Mouse (Mus musculus) CH12.LX (cell line): ENCODE data around the gene Zmynd8. TPM values are rescaled to one million over a fixed set of nuclear protein-coding genes. Genes with fewer than 3 reads are reported as not detected.

ENCODE experiments used
- DNase-seq: peaks from one replicate; pipeline ENCODE4 v3.0.0-alpha.2; 2013; ENCODE audit errors: extremely low read depth
- H3K27ac ChIP-seq: 2 replicates; pipeline ENCODE4 v1.5.1; 2012; ENCODE audit warnings: low read depth, mild to moderate bottlenecking, control low read depth, moderate library complexity; ENCODE audit not compliant: insufficient read depth
- H3K27me3 ChIP-seq: replicated peaks from 2 replicates; pipeline ENCODE3; 2012; ENCODE audit warnings: inconsistent platforms
- H3K36me3 ChIP-seq, 2 experiments: replicated peaks in 1 of 2; 2 replicates each; pipeline versions ENCODE3 to v1.6.1; 2012; ENCODE audit warnings: inconsistent platforms in 1 of 2, low read length in 1 of 2, mild to moderate bottlenecking in 1 of 2, mixed read lengths in 1 of 2, moderate library complexity in 1 of 2; ENCODE audit not compliant: control insufficient read depth in 1 of 2, insufficient read depth in 1 of 2
- H3K4me1 ChIP-seq, 2 experiments: 2 replicates each; pipeline ENCODE4 v1.6.1; 2012; ENCODE audit warnings: inconsistent platforms in 1 of 2, moderate library complexity in 1 of 2; ENCODE audit not compliant: insufficient read depth in 2 of 2, control insufficient read depth in 1 of 2
- H3K4me2 ChIP-seq: 2 replicates; pipeline ENCODE4 v1.6.1; 2012; ENCODE audit warnings: low read depth, mild to moderate bottlenecking, control low read depth; ENCODE audit not compliant: poor library complexity, insufficient read depth, severe bottlenecking
- H3K4me3 ChIP-seq, 3 experiments: fragments of 150-350 bp in 1 of 3; sonication (generic) in 1 of 3; replicated peaks in 1 of 3; 2 replicates each; pipeline versions ENCODE3 to v1.5.1; 2011 to 2012; ENCODE audit warnings: low read depth in 2 of 3, low read length in 2 of 3, mild to moderate bottlenecking in 2 of 3, moderate library complexity in 2 of 3, control low read depth in 1 of 3, improper control_type of control experiment in 1 of 3, inconsistent platforms in 1 of 3, mixed read lengths in 1 of 3; ENCODE audit not compliant: poor library complexity in 1 of 3
- H3K79me2 ChIP-seq: replicated peaks from 2 replicates; pipeline ENCODE4 v1.6.1; 2012; ENCODE audit warnings: mild to moderate bottlenecking, moderate library complexity; ENCODE audit not compliant: control insufficient read depth, poor library complexity, insufficient read depth, severe bottlenecking; ENCODE audit errors: extremely low read depth
- H3K9ac ChIP-seq: 2 replicates; pipeline ENCODE4 v1.6.1; 2012; ENCODE audit warnings: low read depth, mild to moderate bottlenecking, control low read depth, moderate library complexity; ENCODE audit not compliant: insufficient read depth
- H3K9me3 ChIP-seq: replicated peaks from 2 replicates; pipeline ENCODE3; 2012; ENCODE audit warnings: low read length, inconsistent platforms, mixed read lengths
- CHD1 ChIP-seq: IDR thresholded peaks from 2 replicates; pipeline ENCODE4 v1.6.1; 2012; ENCODE audit warnings: low read depth, low read length, improper control_type of control experiment, inconsistent platforms
- ELF1 ChIP-seq: IDR thresholded peaks from 2 replicates; pipeline ENCODE4 v1.6.1; 2014; ENCODE audit warnings: low read depth, mild to moderate bottlenecking, inconsistent platforms, low read length, improper control_type of control experiment
- GABPA ChIP-seq: IDR thresholded peaks from 2 replicates; pipeline ENCODE4 v1.6.1; 2012; ENCODE audit warnings: low read depth, low read length, improper control_type of control experiment, inconsistent platforms; ENCODE audit not compliant: insufficient replicate concordance
- MAFK ChIP-seq: IDR thresholded peaks from 2 replicates; pipeline ENCODE4 v1.6.1; 2011; ENCODE audit warnings: low read length, improper control_type of control experiment; ENCODE audit not compliant: insufficient replicate concordance
- MAZ ChIP-seq: IDR thresholded peaks from 2 replicates; pipeline ENCODE4 v1.6.1; 2012; ENCODE audit warnings: low read depth, mild to moderate bottlenecking, inconsistent platforms, low read length, improper control_type of control experiment, moderate library complexity
- MEF2A ChIP-seq: IDR thresholded peaks from 2 replicates; pipeline ENCODE4 v1.6.1; 2014; ENCODE audit warnings: low read depth, mild to moderate bottlenecking, inconsistent platforms, low read length, improper control_type of control experiment, borderline replicate concordance
- MXI1 ChIP-seq: IDR thresholded peaks from 2 replicates; pipeline ENCODE4 v1.6.1; 2011; ENCODE audit warnings: mild to moderate bottlenecking, low read depth, low read length, improper control_type of control experiment
- POLR2A ChIP-seq: IDR thresholded peaks from 2 replicates; pipeline ENCODE4 v1.6.1; 2011; ENCODE audit warnings: low read depth, mild to moderate bottlenecking, improper control_type of control experiment, low read length
- RAD21 ChIP-seq: IDR thresholded peaks from 2 replicates; pipeline ENCODE4 v1.6.1; 2011; ENCODE audit warnings: low read depth, mild to moderate bottlenecking, low read length, improper control_type of control experiment, moderate library complexity
- TBP ChIP-seq: conservative IDR thresholded peaks from 2 replicates; pipeline ENCODE4 v1.6.1; 2011; ENCODE audit warnings: low read depth, low read length, improper control_type of control experiment
- TCF12 ChIP-seq: IDR thresholded peaks from 2 replicates; pipeline ENCODE4 v1.6.1; 2014; ENCODE audit warnings: low read depth, mild to moderate bottlenecking, inconsistent platforms, low read length, improper control_type of control experiment
- USF2 ChIP-seq: conservative IDR thresholded peaks from 2 replicates; pipeline ENCODE4 v1.6.1; 2011; ENCODE audit warnings: low read depth, low read length, improper control_type of control experiment
- ZMIZ1 ChIP-seq: IDR thresholded peaks from 2 replicates; pipeline ENCODE4 v1.6.1; 2012; ENCODE audit warnings: low read depth, mild to moderate bottlenecking, inconsistent platforms, low read length, improper control_type of control experiment
- ZNF384 ChIP-seq: IDR thresholded peaks from 2 replicates; pipeline ENCODE4 v1.6.1; 2012; ENCODE audit warnings: low read depth, low read length, improper control_type of control experiment, inconsistent platforms
- dilution Hi-C: fragments of 300-500 bp; cut with MboI; formaldehyde crosslinking; loops from 2 replicates; pipeline ENCODE4 v1.14.3; 2020; ENCODE audit warnings: low sequenced_read_pairs; ENCODE audit not compliant: extremely low pct_unique_long_range_greater_than_20kb, extremely low pct_ligation_motif_present
- in situ Hi-C: fragments of 300-500 bp; cut with MboI; formaldehyde crosslinking; loops from 3 replicates; pipeline ENCODE4 v1.14.3; 2019; ENCODE audit warnings: low sequenced_read_pairs, low pct_ligation_motif_present, low pct_unique_long_range_greater_than_20kb, mixed read lengths
- polyA plus RNA-seq: library from polyadenylated mRNA; unstranded; fragments of >175 nt; gene quantifications from 2 replicates; pipeline ENCODE4 v1.2.1, GENCODE M21; 2012; ENCODE audit warnings: low read depth; ENCODE audit not compliant: insufficient read length
- total RNA-seq, 2 experiments: library from RNA; depleted of rRNA; stranded (reverse); fragments of 300-350 nt in 1 of 2; fragments of >200 nt in 1 of 2; gene quantifications; 2 replicates each; pipeline ENCODE4 v1.2.3; 2012 to 2014

Gene Zmynd8
- total and polyA plus RNA-seq, 3 experiments: 33.6 to 84.5 (median 35.1) TPM

DNA sequence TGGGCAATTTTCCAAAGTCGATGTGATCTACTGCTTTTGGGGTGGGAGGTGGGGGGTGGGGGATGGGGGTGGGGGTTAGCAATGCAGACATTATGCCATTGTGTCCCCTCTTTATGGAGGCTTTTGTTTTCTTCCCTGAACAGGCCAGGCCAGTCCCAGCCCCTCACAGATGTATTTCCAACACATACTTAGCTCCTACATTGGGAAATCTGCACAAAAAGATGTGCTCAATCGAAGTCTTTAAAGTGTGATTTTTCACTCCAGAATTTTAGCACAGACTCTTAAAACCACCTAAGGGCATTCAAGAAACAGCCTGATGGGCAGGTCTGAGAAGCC is 59.5 kb downstream of the Zmynd8 start:
- TF ChIP-seq TBP (no peak), ELF1 (no peak), MAZ (no peak), MEF2A (no peak), TCF12 (no peak), MXI1 (no peak), GABPA (no peak), CHD1 (no peak), USF2 (no peak)
- Histone ChIP-seq H3K36me3 (peaks cover 94 to 98% of the 10 kb centered on the region in 2 experiments), H3K79me2 (peaks cover 22% of the 10 kb centered on the region; the same call in 1 of the 2 replicates), H3K4me1 (peaks cover 0 to 14% of the 10 kb centered on the region in 2 experiments; a peak in 2 of 4 replicates), H3K9me3 (no peaks in the 10 kb centered on the region), H3K27me3 (no peaks in the 10 kb centered on the region), H3K4me2 (no peak overlapping the region), H3K27ac (no peak overlapping the region), H3K4me3 (no peak overlapping the region), H3K9ac (no peak overlapping the region)
- no peak for DNase-seq
- dilution Hi-C loops: no loop called here
- in situ Hi-C loops: no loop called here

DNA sequence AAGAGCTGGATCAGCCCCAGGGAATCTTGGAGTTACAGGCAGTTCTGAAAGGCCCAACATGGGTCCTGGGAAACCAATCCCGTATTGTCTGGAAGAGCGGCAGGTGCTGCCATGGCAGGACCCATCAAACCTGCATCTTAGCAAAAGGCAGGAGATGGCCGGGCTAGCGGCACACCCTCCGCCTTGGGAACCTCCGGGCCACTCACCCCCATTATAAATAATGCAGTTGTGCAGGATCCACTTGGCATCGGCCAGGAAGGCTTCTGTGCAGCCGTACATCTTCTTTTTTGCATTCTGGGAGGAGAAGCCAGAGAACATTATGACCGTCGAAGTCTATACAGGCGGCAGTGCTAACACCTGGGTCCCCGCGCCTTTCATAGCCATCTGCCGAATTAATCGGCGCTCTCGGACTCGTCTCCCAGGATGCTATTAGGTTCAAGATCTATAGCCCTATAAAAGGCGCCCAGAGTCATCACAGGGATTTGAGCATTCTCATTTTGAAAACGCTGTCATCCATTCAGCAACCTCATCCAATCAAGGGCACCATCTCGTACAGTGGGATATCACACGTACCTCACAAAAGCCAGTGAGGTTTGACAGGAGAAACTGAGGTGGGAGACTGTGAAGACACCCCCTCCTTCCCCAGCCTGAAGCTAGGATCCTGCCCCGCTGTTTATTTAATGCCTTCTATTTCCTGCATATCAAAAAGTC is 60.1 kb downstream of the Zmynd8 start:
- Histone ChIP-seq H3K4me2 (no peak overlapping the region), H3K9me3 (no peaks in the 10 kb centered on the region), H3K4me1 (peaks cover 0 to 16% of the 10 kb centered on the region in 2 experiments; a peak in 2 of 4 replicates), H3K9ac (no peak overlapping the region), H3K27me3 (no peaks in the 10 kb centered on the region), H3K27ac (no peak overlapping the region), H3K4me3 (no peak overlapping the region), H3K36me3 (peaks cover 94 to 98% of the 10 kb centered on the region in 2 experiments), H3K79me2 (peaks cover 22% of the 10 kb centered on the region; the same call in 1 of the 2 replicates)
- in situ Hi-C loops: no loop called here
- TF ChIP-seq MAFK: no peak
- 0 out of 2 replicates have a peak, but pooled peaks have one; percentile 7 for TF ChIP-seq POLR2A
- no peak for TF ChIP-seq TCF12
- TF ChIP-seq ZMIZ1: no peak
- TF ChIP-seq ZNF384: no peak
- no peak for TF ChIP-seq RAD21
- no peak for DNase-seq
- dilution Hi-C loops: no loop called here
